Mouse (Mus musculus) ES-E14 (cell line): Measurements from ENCODE around the gene Gramd1b. TPM values are rescaled to one million over a fixed set of nuclear protein-coding genes. Genes with fewer than 3 reads are reported as not detected.

Source experiments
- DNase-seq: peaks from one replicate; pipeline ENCODE4 v3.0.0-alpha.2; 2013; ENCODE audit warnings: low read depth, low spot score
- H3K27ac ChIP-seq: 2 replicates; pipeline ENCODE4 v1.5.1; 2012; ENCODE audit warnings: low read depth, mild to moderate bottlenecking, low read length, moderate library complexity, mixed read lengths; ENCODE audit not compliant: poor library complexity, insufficient read depth, severe bottlenecking
- H3K36me3 ChIP-seq: 2 replicates; pipeline ENCODE4 v1.6.1; 2012; ENCODE audit warnings: mild to moderate bottlenecking, low read length, moderate library complexity, mixed read lengths; ENCODE audit not compliant: control insufficient read depth, poor library complexity, insufficient read depth, severe bottlenecking
- H3K4me1 ChIP-seq, 2 experiments: fragments of 150-350 bp in 1 of 2; sonication (generic) in 1 of 2; 2 replicates each; pipeline ENCODE4 v1.6.1; 2012; ENCODE audit warnings: low read length in 2 of 2, mild to moderate bottlenecking in 1 of 2, mixed read lengths in 1 of 2; ENCODE audit not compliant: control insufficient read depth in 2 of 2, insufficient read depth in 2 of 2, poor library complexity in 1 of 2
- H3K4me3 ChIP-seq, 2 experiments: fragments of 150-350 bp in 1 of 2; sonication (generic) in 1 of 2; 2 replicates each; pipeline ENCODE4 v1.5.1; 2012; ENCODE audit warnings: low read length in 2 of 2, low read depth in 1 of 2, mild to moderate bottlenecking in 1 of 2, mixed read lengths in 1 of 2; ENCODE audit not compliant: insufficient read depth in 1 of 2, poor library complexity in 1 of 2, severe bottlenecking in 1 of 2
- H3K9ac ChIP-seq: 2 replicates; pipeline ENCODE4 v1.6.1; 2012; ENCODE audit warnings: low read depth, mild to moderate bottlenecking, low read length, mixed read lengths; ENCODE audit not compliant: poor library complexity, insufficient read depth, severe bottlenecking
- H3K9me3 ChIP-seq: fragments of 150-350 bp; sonication (generic); 2 replicates; pipeline ENCODE4 v1.6.1; 2012; ENCODE audit warnings: low read depth, mild to moderate bottlenecking, low read length; ENCODE audit not compliant: control insufficient read depth, insufficient read depth
- CHD2 ChIP-seq: IDR thresholded peaks from 2 replicates; pipeline ENCODE4 v1.6.1; 2014; ENCODE audit warnings: mild to moderate bottlenecking, low read depth, low read length, inconsistent platforms
- HCFC1 ChIP-seq: IDR thresholded peaks from 2 replicates; pipeline ENCODE4 v1.6.1; 2012; ENCODE audit warnings: low read length, inconsistent platforms, borderline replicate concordance; ENCODE audit not compliant: insufficient read depth
- MAFK ChIP-seq: IDR thresholded peaks from 2 replicates; pipeline ENCODE4 v1.6.1; 2014; ENCODE audit warnings: mild to moderate bottlenecking, low read depth, low read length, inconsistent platforms; ENCODE audit not compliant: insufficient read depth
- ZC3H11A ChIP-seq: IDR thresholded peaks from 2 replicates; pipeline ENCODE4 v1.6.1; 2012; ENCODE audit warnings: low read depth, mild to moderate bottlenecking, inconsistent platforms, low read length, borderline replicate concordance
- ZNF384 ChIP-seq: IDR thresholded peaks from 2 replicates; pipeline ENCODE4 v1.6.1; 2012; ENCODE audit warnings: low read depth, low read length, inconsistent platforms
- in situ Hi-C, 2 experiments: fragments of 600-800 bp; cut with MboI; formaldehyde crosslinking; loops; one replicate each; pipeline ENCODE4 v1.15.1; 2025; ENCODE audit warnings: low sequenced_read_pairs in 2 of 2, inconsistent platforms in 1 of 2; ENCODE audit not compliant: unreplicated experiment in 2 of 2
- total RNA-seq: library from RNA; depleted of rRNA; stranded (reverse); fragments of 300-350 nt; gene quantifications from 2 replicates; pipeline ENCODE4 v1.2.3, GENCODE M21; 2012

The Gramd1b gene
- total RNA-seq, 1 experiment = 24.1 TPM

DNA sequence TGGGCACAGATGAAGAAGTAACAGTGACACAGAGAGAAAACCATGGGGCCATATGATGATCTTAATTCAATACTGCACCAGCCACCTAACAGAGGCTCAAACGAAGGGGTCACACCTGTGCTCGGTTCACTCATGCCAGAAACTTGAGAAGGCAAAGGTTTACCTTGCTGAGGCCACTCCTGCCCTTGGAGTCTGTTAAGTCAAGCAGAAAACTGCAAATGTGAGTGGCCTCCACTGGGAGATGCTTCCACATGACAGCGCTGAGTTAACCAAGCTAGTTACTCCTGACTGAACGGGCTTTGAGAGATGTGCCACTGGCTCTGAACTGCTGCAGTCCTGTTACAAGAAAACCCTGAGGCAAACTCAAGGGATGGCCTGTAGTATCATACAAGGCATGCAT is 83.9 kb downstream of the Gramd1b start:
- H3K36me3 ChIP-seq = no peaks in the 10 kb centered on the region

GRCm38 (mm10) chr9:40444961-40445360 is 86.2 kb downstream of the Gramd1b start:
- DNase-seq = no peak
- in situ Hi-C loops = no loop called here
- no peak for TF ChIP-seq MAFK
- TF ChIP-seq HCFC1 = no peak
- no peak for TF ChIP-seq ZNF384
- TF ChIP-seq CHD2 = no peak
- TF ChIP-seq ZC3H11A = no peak

More for the DNA sequence above, 83.9 kb downstream of the Gramd1b start:
- H3K27ac ChIP-seq = no peak overlapping the region
- no peak overlapping the region for H3K9ac ChIP-seq
- DNase-seq = no peak
- in situ Hi-C loops = no loop called here
- no peak overlapping the region for H3K4me3 ChIP-seq
- H3K4me1 ChIP-seq = no peaks in the 10 kb centered on the region; a peak in 1 of 4 replicates
- no peak for TF ChIP-seq HCFC1
- TF ChIP-seq CHD2 = no peak
- no peak for TF ChIP-seq ZC3H11A
- no peak for TF ChIP-seq MAFK
- TF ChIP-seq ZNF384 = no peak
- no peaks in the 10 kb centered on the region for H3K9me3 ChIP-seq

DNA sequence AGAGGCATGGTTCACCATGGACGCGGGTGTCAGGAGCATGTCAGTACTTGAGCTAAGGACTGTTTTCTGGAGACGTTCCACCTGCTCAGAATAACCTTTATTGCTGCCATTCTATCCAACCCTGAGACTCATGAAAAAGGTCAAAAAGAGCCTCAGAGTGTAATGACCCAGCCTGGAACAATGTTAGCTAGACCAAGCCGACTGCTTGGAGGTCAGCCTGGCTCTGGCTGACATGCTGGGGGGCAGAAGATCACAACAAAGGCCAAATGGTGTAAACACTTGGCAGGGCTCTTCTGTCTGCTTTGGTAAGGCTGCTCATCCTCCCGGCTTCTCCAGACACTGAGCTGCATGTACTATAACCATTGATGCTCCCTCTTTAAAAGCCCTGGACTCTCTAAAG is 88.4 kb downstream of the Gramd1b start:
- no peak for TF ChIP-seq HCFC1
- TF ChIP-seq MAFK = no peak
- no peak for TF ChIP-seq ZNF384
- TF ChIP-seq ZC3H11A = no peak
- Histone ChIP-seq H3K36me3 (no peaks in the 10 kb centered on the region), H3K27ac (no peak overlapping the region), H3K4me1 (peaks cover 0 to 5% of the 10 kb centered on the region in 2 experiments; a peak in 2 of 4 replicates), H3K4me3 (no peak overlapping the region), H3K9me3 (no peaks in the 10 kb centered on the region), H3K9ac (no peak overlapping the region)
- in situ Hi-C loops = no loop called here
- no peak for DNase-seq

More at GRCm38 (mm10) chr9:40444961-40445360, 86.2 kb downstream of the Gramd1b start:
- no peak overlapping the region for H3K9ac ChIP-seq
- H3K4me3 ChIP-seq = no peak overlapping the region
- H3K36me3 ChIP-seq = no peaks in the 10 kb centered on the region
- no peak overlapping the region for H3K27ac ChIP-seq
- no peaks in the 10 kb centered on the region; a peak in 1 of 4 replicates for H3K4me1 ChIP-seq
- H3K9me3 ChIP-seq = no peaks in the 10 kb centered on the region

DNA sequence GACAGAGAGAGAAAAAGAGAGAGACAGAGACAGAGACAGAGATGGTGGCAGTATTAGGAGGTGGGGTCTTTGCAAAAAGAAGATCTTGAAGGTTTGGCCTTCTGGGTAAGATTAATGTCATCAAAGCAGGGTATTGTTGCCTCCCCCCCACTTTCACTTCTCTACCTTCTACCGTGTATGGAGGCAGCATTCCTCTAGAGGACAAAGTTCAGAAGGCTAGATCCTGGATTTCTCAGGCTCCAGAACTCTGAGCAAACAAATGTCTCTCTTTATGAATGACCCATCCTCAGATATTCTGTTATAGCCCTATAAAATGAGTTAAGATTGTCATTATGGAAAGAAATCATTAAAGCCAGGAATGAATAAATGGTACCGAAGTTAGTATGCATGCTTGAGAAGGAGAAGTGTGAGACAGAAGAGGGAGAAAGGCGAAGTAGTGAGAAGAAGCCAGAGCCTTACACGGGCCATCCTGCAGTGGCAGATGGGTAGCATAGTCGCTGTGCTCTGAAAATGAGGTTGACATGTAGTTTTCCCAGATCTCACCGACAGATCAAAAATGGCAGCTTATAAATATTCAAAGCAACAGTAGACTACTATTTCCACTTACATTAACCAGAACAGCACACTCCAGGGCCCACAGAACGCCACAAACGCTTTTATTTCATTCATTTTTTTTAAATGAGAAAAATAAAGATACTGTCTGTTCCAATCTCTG is 91.1 kb downstream of the Gramd1b start:
- DNase-seq = no peak
- Histone ChIP-seq H3K9me3 (no peaks in the 10 kb centered on the region), H3K36me3 (no peaks in the 10 kb centered on the region), H3K4me3 (no peak overlapping the region), H3K9ac (no peak overlapping the region), H3K4me1 (peaks cover 0 to 5% of the 10 kb centered on the region in 2 experiments; a peak in 2 of 4 replicates), H3K27ac (no peak overlapping the region)
- TF ChIP-seq MAFK (no peak), HCFC1 (no peak), CHD2 (no peak), ZNF384 (no peak), ZC3H11A (no peak)
- in situ Hi-C loops = no loop called here
